In genomic region chr15:80517996-80518395, GRCm38 (mm10) we compare ENCODE assay signal across 10 mouse cellular contexts. TPM values are rescaled to one million over a fixed set of nuclear protein-coding genes. Genes with fewer than 3 reads are reported as not detected.
A peak's percentile ranks its signal among the peaks of the same experiment; 100 is the strongest.
DNase-seq lines count a peak whose midpoint lies in the region; ATAC-seq and TF ChIP-seq lines count a peak whose summit lies in the region.
"Had no signal": no experiment of that assay in that cellular context is flagged by ENCODE, and none has a peak within 500 bp of the region (broad histone marks: within the 10 kb centered on the region; RNA-seq: fewer than 3 reads in every experiment).

No protein-coding gene starts in this region.

- no peak for TF ChIP-seq EP300 in lung, postnatal 0 days (IDR thresholded peaks at IDR 0.05)

- H3K36me3 ChIP-seq in lung, postnatal 0 days (ENCODE audit: insufficient read depth, low read length), result no peaks in the 10 kb centered on the region
- no peaks in the 10 kb centered on the region for H3K36me3 ChIP-seq in heart, embryonic 14.5 days (ENCODE audit: control insufficient read depth, insufficient read depth, low read length)
- no peaks in the 10 kb centered on the region for H3K36me3 ChIP-seq in limb, embryonic 13.5 days

- H3K4me2 ChIP-seq in lung, postnatal 0 days (replicated peaks; ENCODE audit: low read depth, low read length), result no peak overlapping the region
- H3K4me2 ChIP-seq in heart, embryonic 14.5 days (ENCODE audit: low read length), result peak overlapping the region; percentile 36
- peak overlapping the region; percentile 42 for H3K4me2 ChIP-seq in limb, embryonic 13.5 days (replicated peaks)

- ATAC-seq in lung, postnatal 0 days, result no peak
- ATAC-seq in heart, embryonic 14.5 days (ENCODE audit: insufficient number of reproducible peaks, insufficient read depth, low FRiP score, low read depth), result no peak
- ATAC-seq in limb, embryonic 13.5 days (ENCODE audit: low FRiP score, low read depth), result peak; percentile 58; the same call in 1 of the 2 replicates

- WGBS in lung, postnatal 0 days, result 36% methylated on average over 9 of the region's 9 CpGs
- WGBS in heart, embryonic 14.5 days, result 25% methylated on average over 9 of the region's 9 CpGs
- 19% methylated on average over 9 of the region's 9 CpGs for WGBS in limb, embryonic 13.5 days

- no peaks in the 10 kb centered on the region for H3K4me1 ChIP-seq in lung, postnatal 0 days (ENCODE audit: insufficient read depth, low read depth, low read length)
- peaks cover 8 to 11% of the 10 kb centered on the region in 2 experiments for H3K4me1 ChIP-seq in heart, embryonic 14.5 days (ENCODE audit: control insufficient read depth in 2 of 2, insufficient read depth in 2 of 2, low read length in 2 of 2)
- H3K4me1 ChIP-seq in limb, embryonic 13.5 days, result peaks cover 35% of the 10 kb centered on the region

- peak; percentile 14 for DNase-seq in adrenal gland, postnatal 10 days
- no peak for DNase-seq in adrenal gland, adult 2 months
- peak; percentile 25 for DNase-seq in lung, postnatal 0 days (ENCODE audit: low spot score)
- no peak for DNase-seq in lung, adult 18-20 months
- no peak for DNase-seq in testis, postnatal 10 days (ENCODE audit: low spot score)
- no peak for DNase-seq in c-Kit-positive CD71-positive TER-119-positive erythroid progenitor cells, embryonic 14.5 days (ENCODE audit: low spot score)

- H3K27me3 ChIP-seq in lung, postnatal 0 days (replicated peaks; ENCODE audit: insufficient read depth, low read length), result no peaks in the 10 kb centered on the region
- H3K27me3 ChIP-seq in heart, embryonic 14.5 days (ENCODE audit: control insufficient read depth, insufficient read depth, low read length), result no peaks in the 10 kb centered on the region
- 0 out of 2 replicates have a peak, but pooled peaks cover 3% of the 10 kb centered on the region for H3K27me3 ChIP-seq in limb, embryonic 13.5 days

- no peak overlapping the region for H3K4me3 ChIP-seq in lung, postnatal 0 days (ENCODE audit: low read depth, low read length)
- no peak overlapping the region for H3K4me3 ChIP-seq in heart, embryonic 14.5 days (ENCODE audit: control insufficient read depth in 1 of 2, insufficient read depth in 1 of 2, low read depth in 1 of 2, low read length in 2 of 2)
- no peak overlapping the region for H3K4me3 ChIP-seq in limb, embryonic 13.5 days

- no peak overlapping the region for H3K27ac ChIP-seq in lung, postnatal 0 days (ENCODE audit: low read length)
- no peak overlapping the region for H3K27ac ChIP-seq in heart, embryonic 14.5 days (replicated peaks in 1 of 2; ENCODE audit: control insufficient read depth in 1 of 2, insufficient read depth in 1 of 2, low read depth in 2 of 2, low read length in 2 of 2)
- H3K27ac ChIP-seq in limb, embryonic 13.5 days, result no peak overlapping the region; the same call in 1 of the 2 replicates

- H3K9me3 ChIP-seq in lung, postnatal 0 days (ENCODE audit: low read length), result no peaks in the 10 kb centered on the region
- H3K9me3 ChIP-seq in heart, embryonic 14.5 days (ENCODE audit: control insufficient read depth, low read length), result no peaks in the 10 kb centered on the region
- no peaks in the 10 kb centered on the region for H3K9me3 ChIP-seq in limb, embryonic 13.5 days

- no peak for TF ChIP-seq CTCF in lung, postnatal 0 days (IDR thresholded peaks at IDR 0.05)

- no peak overlapping the region for H3K9ac ChIP-seq in lung, postnatal 0 days (replicated peaks; ENCODE audit: low read depth)
- H3K9ac ChIP-seq in heart, embryonic 14.5 days (ENCODE audit: low read length), result peak overlapping the region; percentile 25; the same call in 1 of the 2 replicates
- H3K9ac ChIP-seq in limb, embryonic 13.5 days, result peak overlapping the region; percentile 52; the same call in 1 of the 2 replicates

RNA-seq across cellular contexts. Expression of gene Enthd1, which starts 47.0 kb away (rescaled TPM):
- not detected for total RNA-seq in adrenal gland, postnatal 10 days (2021)
- not detected for total RNA-seq in adrenal gland, adult 2 months (2021)
- polyA plus RNA-seq in adrenal gland, adult 2 months (2012; rRNA removed), result not detected in 2 replicates
- not detected in 2 replicates for polyA plus RNA-seq in lung, postnatal 0 days (2015; fragmentation: Nextera tagmentation; extraction: Ambion mirVana)
- polyA plus RNA-seq in heart, embryonic 14.5 days (2014; fragmentation: Nextera tagmentation; extraction: Ambion mirVana), result not detected in 2 replicates
- not detected in 2 replicates for polyA plus RNA-seq in limb, embryonic 13.5 days (2015; fragmentation: Nextera tagmentation; extraction: Ambion mirVana)
- total RNA-seq: layer of hippocampus, postnatal 25 days had no signal
- polyA plus RNA-seq: stomach, embryonic 14.5 days had no signal

RNA-seq across cellular contexts. Expression of gene Grap2, which starts 54.4 kb away (rescaled TPM):
- 1 to 10 TPM; 2.9 to 5.1 TPM for total RNA-seq in adrenal gland, postnatal 10 days (2021)
- 1 to 10 TPM in 1 of 2 experiments, under 1 TPM in 1; 0.37 to 1.1 TPM for total RNA-seq in adrenal gland, adult 2 months (2021)
- polyA plus RNA-seq in adrenal gland, adult 2 months (2012; rRNA removed), result 0.29 and 1.2 TPM in 2 replicates
- 1.9 and 2.2 TPM in 2 replicates for polyA plus RNA-seq in lung, postnatal 0 days (2015; fragmentation: Nextera tagmentation; extraction: Ambion mirVana)
- 2.1 and 2.4 TPM in 2 replicates for polyA plus RNA-seq in heart, embryonic 14.5 days (2014; fragmentation: Nextera tagmentation; extraction: Ambion mirVana)
- 0.93 and 1.2 TPM in 2 replicates for polyA plus RNA-seq in limb, embryonic 13.5 days (2015; fragmentation: Nextera tagmentation; extraction: Ambion mirVana)

Comparison
In these comparisons a context has a peak if more than half of its experiments do, and no peak if none do; other contexts are left out.
1. DNase-seq: peak in adrenal gland, postnatal 10 days (single experiment) and lung, postnatal 0 days (single experiment); none in adrenal gland, adult 2 months (single experiment), lung, adult 18-20 months (0 of 2), testis, postnatal 10 days (single experiment) and c-Kit-positive CD71-positive TER-119-positive erythroid progenitor cells, embryonic 14.5 days (single experiment).